Mouse (Mus musculus) embryonic facial prominence, embryonic 10.5 days (tissue): ENCODE data around the gene Rsad1. TPM values are rescaled to one million over a fixed set of nuclear protein-coding genes. Genes with fewer than 3 reads are reported as not detected.

Experiments used
- DNase-seq: peaks from one replicate; pipeline ENCODE4 v3.0.0-alpha.2; 2017; ENCODE audit warnings: low spot score
- H3K27ac ChIP-seq: fragments of 300-500 bp; sonication (generic); replicated peaks from 2 replicates; pipeline ENCODE4 v1.5.1; 2016; ENCODE audit warnings: mild to moderate bottlenecking
- H3K27me3 ChIP-seq: fragments of 300-500 bp; sonication (generic); replicated peaks from 2 replicates; pipeline ENCODE4 v1.6.1; 2016; ENCODE audit warnings: low read depth, mild to moderate bottlenecking; ENCODE audit not compliant: poor library complexity, severe bottlenecking
- H3K36me3 ChIP-seq: fragments of 300-500 bp; sonication (generic); replicated peaks from 2 replicates; pipeline ENCODE4 v1.6.1; 2016; ENCODE audit warnings: mild to moderate bottlenecking, moderate library complexity
- H3K4me1 ChIP-seq: fragments of 300-500 bp; sonication (generic); 2 replicates; pipeline ENCODE4 v1.6.1; 2016
- H3K4me3 ChIP-seq: fragments of 300-500 bp; sonication (generic); 2 replicates; pipeline ENCODE4 v1.5.1; 2016; ENCODE audit warnings: mild to moderate bottlenecking, moderate library complexity
- H3K9me3 ChIP-seq: fragments of 300-500 bp; sonication (generic); 2 replicates; pipeline ENCODE4 v1.6.1; 2016; ENCODE audit warnings: mild to moderate bottlenecking
- WGBS: fragments of 180-500 bp; shearing (Covaris S2); methylation state at CpG from one replicate; pipeline ENCODE4 v1.1.7; 2016; 5-methylcytosine and 5-hydroxymethylcytosine counted together
- polyA plus RNA-seq: library from polyadenylated mRNA; unstranded; fragments of >200 nt; fragmentation: Nextera tagmentation; extraction: Ambion mirVana; gene quantifications from 2 replicates; pipeline ENCODE4 v1.2.1, GENCODE M21; 2016

Gene Rsad1
- polyA plus RNA-seq, 1 experiment from 2014 or later: 5.1 TPM

DNA sequence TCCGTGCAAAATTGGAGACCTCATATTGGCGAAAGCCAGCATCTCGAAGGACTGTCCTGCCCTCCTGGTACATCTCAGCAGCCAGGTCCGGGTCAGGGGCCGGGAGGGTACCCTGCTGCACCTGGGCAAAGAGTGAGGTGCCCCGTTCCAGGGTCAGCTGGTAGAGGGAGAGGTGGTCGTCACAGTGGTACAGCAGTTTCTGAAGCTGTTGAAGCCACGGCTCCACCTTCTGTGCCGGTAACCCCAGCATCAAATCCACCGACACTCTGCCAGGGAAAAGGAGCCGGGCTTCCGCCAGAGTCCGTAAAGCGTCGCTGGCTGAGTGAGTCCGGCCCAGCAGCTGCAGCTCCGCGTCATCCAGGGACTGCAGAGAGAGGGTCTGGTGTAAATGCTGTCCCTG, 4.6 kb downstream of the Rsad1 start:
- peak; percentile 41 for DNase-seq
- H3K27ac ChIP-seq: no peak overlapping the region
- peak overlapping the region; percentile 34 for H3K4me3 ChIP-seq
- no peaks in the 10 kb centered on the region for H3K27me3 ChIP-seq
- peaks cover 26% of the 10 kb centered on the region for H3K4me1 ChIP-seq
- 52% methylated on average over 18 of the region's 18 CpGs for WGBS
- H3K9me3 ChIP-seq: no peaks in the 10 kb centered on the region
- H3K36me3 ChIP-seq: peaks cover 17% of the 10 kb centered on the region

DNA sequence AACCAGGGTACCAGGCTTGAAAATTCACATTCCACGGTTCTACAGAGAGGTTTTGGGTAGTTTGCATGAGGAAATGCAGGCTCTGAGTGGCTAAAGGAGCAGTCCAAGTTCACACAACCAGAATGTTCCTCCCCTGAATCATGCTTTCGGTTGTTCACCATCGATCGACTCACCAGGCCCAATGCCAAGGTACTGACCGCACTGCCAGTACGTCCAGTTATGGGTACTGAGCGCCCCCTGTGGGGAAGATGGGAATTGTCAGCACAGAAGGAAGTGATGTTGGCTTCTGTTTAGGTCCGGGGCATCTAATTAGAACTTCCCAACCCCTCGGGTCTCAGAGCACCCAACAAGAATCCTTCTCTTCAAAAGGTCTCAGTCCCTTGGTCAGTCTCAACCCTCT, 5.1 kb downstream of the Rsad1 start:
- peak; percentile 75 for DNase-seq
- H3K36me3 ChIP-seq: peaks cover 17% of the 10 kb centered on the region
- H3K27ac ChIP-seq: no peak overlapping the region
- H3K4me3 ChIP-seq: peak overlapping the region; percentile 34
- no peaks in the 10 kb centered on the region for H3K27me3 ChIP-seq
- no peaks in the 10 kb centered on the region for H3K9me3 ChIP-seq
- peaks cover 26% of the 10 kb centered on the region for H3K4me1 ChIP-seq
- 41% methylated on average over 9 of the region's 9 CpGs for WGBS

DNA sequence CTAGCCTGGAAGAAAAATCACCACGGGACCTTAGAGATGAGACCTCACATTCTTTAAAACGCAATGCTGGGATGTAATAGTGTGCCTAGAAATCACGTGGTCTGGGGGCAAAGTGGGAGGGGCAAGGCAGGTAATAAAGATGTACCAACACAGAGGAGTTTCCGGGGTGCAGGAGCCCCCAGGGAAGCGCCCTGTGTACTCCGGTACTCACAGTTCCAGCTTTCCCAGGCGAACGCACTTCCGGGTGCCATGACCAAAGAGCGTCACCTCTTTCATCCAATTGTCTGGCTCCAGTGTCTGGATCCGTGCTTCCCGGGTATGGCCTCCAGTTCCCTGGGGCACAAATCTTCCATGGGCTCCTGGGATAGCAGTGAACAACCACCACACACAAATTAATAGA, 5.7 kb downstream of the Rsad1 start:
- Histone ChIP-seq H3K4me3 (no peak overlapping the region), H3K27me3 (no peaks in the 10 kb centered on the region), H3K4me1 (peaks cover 23% of the 10 kb centered on the region), H3K27ac (no peak overlapping the region), H3K36me3 (peaks cover 17% of the 10 kb centered on the region), H3K9me3 (no peaks in the 10 kb centered on the region)
- no peak for DNase-seq
- 84% methylated on average over 12 of the region's 12 CpGs for WGBS

- Histone ChIP-seq H3K36me3 (peaks cover 17% of the 10 kb centered on the region), H3K27ac (no peak overlapping the region), H3K27me3 (no peaks in the 10 kb centered on the region), H3K9me3 (no peaks in the 10 kb centered on the region), H3K4me1 (peaks cover 19% of the 10 kb centered on the region), H3K4me3 (no peak overlapping the region)
- no peak for DNase-seq
- WGBS: 85% methylated on average over 4 of the region's 4 CpGs
Measured at GRCm38 (mm10) chr11:94542400-94542799, 6.7 kb downstream of the Rsad1 start.

GRCm38 (mm10) chr11:94539761-94540160, 9.3 kb downstream of the Rsad1 start:
- H3K27ac ChIP-seq: no peak overlapping the region
- no peaks in the 10 kb centered on the region for H3K9me3 ChIP-seq
- no peaks in the 10 kb centered on the region for H3K27me3 ChIP-seq
- H3K4me3 ChIP-seq: no peak overlapping the region
- DNase-seq: no peak
- WGBS: 81% methylated on average over 7 of the region's 7 CpGs
- peaks cover 17% of the 10 kb centered on the region for H3K36me3 ChIP-seq
- H3K4me1 ChIP-seq: peaks cover 18% of the 10 kb centered on the region

DNA sequence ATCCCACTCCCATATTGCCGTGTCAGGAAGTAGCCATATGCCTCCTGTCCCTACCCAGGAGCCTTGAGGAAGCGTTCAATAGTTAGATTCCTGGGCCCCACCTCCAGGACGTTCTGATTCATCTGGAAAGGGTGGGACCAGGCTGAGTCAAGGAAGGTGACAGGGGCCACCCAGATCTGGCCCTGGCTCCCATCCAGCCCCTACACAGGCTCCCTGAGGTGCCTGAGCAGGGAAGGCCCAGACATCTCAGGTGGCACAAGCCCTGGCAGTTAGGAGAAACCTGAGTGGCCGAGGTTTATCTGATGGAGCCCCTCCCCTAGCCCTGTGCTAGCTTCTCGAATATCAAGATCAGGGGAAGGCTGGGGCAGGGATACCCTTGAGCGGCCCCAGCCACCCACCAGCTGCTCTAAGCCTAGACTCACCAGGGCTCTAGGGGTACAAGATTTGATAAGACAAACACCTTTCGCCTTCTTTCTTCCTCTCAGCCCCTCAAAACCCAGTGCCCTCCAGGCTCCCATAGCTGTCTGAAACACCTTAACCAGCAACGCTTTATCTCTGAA, 10.2 kb downstream of the Rsad1 start:
- Histone ChIP-seq H3K36me3 (peaks cover 17% of the 10 kb centered on the region), H3K27me3 (no peaks in the 10 kb centered on the region), H3K9me3 (no peaks in the 10 kb centered on the region), H3K4me3 (no peak overlapping the region), H3K27ac (no peak overlapping the region), H3K4me1 (peaks cover 8% of the 10 kb centered on the region)
- no peak for DNase-seq
- WGBS: 61% methylated on average over 8 of the region's 8 CpGs

DNA sequence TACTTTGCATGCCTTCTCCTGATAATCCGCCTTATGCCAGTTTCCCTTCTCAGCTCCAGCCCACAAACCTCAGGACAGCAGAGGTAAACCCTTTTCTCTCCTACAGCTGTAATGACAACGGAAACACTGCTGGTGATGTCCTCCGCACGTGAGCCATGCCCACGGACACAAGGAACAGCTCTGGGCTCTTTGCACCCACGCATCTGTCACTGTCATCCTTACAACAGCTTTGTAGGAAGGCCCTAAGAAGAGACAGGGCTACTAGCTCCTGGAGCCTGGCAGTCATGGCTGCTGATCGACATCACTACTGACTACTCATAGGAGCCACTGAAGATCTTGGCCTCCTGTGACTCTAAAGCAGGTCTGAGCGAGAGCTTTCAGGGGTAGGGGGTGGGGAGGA, 15.9 kb downstream of the Rsad1 start:
- no peak for DNase-seq
- 81% methylated on average over 8 of the region's 8 CpGs for WGBS

DNA sequence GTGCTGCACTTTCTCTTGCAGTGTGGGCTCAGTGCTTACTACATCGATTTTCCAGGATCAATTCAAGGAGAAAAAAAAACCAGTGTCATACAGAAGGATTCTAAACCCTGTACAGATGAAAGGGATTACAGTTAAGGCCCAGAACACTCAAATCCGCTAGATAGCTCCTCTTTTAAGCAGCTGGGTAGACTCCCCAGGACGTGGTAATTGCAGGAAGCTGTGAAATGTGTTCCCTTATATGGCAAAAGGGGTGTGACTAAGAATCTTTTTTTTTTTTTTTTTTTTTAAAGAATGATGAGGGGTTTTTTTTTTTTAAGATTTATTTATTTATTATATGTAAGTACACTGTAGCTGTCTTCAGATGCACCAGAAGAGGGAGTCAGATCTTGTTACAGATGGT, 20.2 kb downstream of the Rsad1 start:
- Histone ChIP-seq H3K27me3 (no peaks in the 10 kb centered on the region), H3K4me1 (peaks cover 30% of the 10 kb centered on the region), H3K9me3 (no peaks in the 10 kb centered on the region), H3K4me3 (no peak overlapping the region), H3K36me3 (no peaks in the 10 kb centered on the region), H3K27ac (no peak overlapping the region)
- 49% methylated on average over 3 of the region's 3 CpGs for WGBS
- DNase-seq: no peak

More for the DNA sequence above, 15.9 kb downstream of the Rsad1 start:
- Histone ChIP-seq H3K9me3 (no peaks in the 10 kb centered on the region), H3K27me3 (no peaks in the 10 kb centered on the region), H3K4me1 (peaks cover 6% of the 10 kb centered on the region), H3K4me3 (no peak overlapping the region), H3K36me3 (no peaks in the 10 kb centered on the region), H3K27ac (no peak overlapping the region)

DNA sequence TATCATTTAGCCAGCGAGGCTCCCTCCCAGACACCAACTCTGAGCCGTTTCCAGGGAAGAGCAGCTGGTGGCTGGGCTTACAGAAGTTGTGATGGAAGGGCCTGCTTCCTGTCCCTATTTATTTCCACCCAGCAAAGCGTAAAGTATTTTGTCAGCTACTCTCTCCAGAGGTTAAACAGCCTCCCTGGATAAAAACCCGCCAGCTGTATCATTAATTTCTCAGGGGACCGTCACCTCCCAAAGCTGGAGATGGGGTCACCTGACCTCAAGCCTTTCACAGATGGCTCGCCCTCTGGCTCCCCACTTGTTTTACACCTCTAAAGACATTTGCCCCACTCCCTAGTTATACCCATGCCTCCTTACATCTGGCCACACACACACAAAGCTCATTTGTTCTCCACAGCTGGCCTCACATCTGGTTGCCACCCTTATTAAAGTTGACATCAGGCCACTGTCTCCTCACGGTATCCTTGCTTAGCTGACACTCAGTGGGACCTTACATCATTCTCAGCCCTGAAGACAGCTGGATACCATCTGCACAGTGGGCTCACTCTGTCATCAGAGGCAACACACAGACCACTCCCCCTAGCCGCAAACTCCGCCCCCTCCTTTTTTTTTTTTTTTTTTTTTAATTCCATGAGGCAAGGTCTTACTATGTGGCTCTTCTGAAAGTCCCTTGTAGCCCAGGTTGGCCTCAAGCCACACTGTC, 22.7 kb downstream of the Rsad1 start:
- WGBS: 33% methylated on average over 9 of the region's 9 CpGs
- DNase-seq: peak; percentile 69
- Histone ChIP-seq H3K4me3 (no peak overlapping the region), H3K36me3 (no peaks in the 10 kb centered on the region), H3K27me3 (peaks cover 12% of the 10 kb centered on the region; the same call in 1 of the 2 replicates), H3K4me1 (peaks cover 31% of the 10 kb centered on the region), H3K27ac (0 out of 2 replicates have a peak overlapping the region, but pooled peaks have one; percentile 24), H3K9me3 (no peaks in the 10 kb centered on the region)

DNA sequence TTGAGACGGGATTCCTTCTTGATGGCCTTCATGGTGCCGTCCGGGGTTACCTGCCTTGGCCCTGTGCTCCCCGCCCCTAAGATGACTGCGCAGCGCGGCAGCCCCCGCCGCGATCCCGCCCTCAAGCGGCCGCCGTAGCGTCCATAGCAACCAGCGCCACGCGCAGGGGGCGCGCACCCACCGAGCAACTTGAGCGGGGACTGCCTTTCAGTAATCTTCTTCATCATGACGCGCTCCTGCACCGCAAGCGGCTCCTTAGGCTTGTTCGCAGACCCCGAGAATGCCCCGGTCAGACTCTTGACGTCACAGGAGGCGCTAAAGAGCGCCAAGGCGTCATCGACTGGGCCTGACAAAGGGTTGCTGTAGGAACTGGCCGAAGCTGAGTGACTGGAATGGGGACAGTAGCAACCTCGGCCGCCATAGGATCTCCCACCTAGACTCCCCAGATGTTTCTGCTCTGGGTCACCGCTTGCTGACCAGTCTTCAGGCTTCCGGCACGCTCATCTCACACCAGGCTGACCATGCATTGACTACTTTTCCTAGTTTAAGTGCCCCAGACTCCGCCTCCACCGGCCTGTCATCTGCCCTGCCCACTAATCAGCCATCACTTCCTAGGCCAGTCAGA, 27.7 kb downstream of the Rsad1 start, which contains the start of gene Mycbpap:
TSS of gene Mycbpap (minus strand) at position 524 of the 625 bp plus-strand sequence.
- peaks cover 12% of the 10 kb centered on the region; the same call in 1 of the 2 replicates for H3K27me3 ChIP-seq
- peak within 1 kb of the TSS; percentile 86 for H3K27ac ChIP-seq
- peaks cover 44% of the 10 kb centered on the region for H3K4me1 ChIP-seq
- H3K36me3 ChIP-seq: no peaks in the 10 kb centered on the region
- under 1% methylated on average over 42 of the region's 42 CpGs for WGBS
- no peaks in the 10 kb centered on the region for H3K9me3 ChIP-seq
- peak within 1 kb of the TSS; percentile 67 for H3K4me3 ChIP-seq
- DNase-seq: peak; percentile 80

- 69% methylated on average over 9 of the region's 9 CpGs for WGBS
- DNase-seq: no peak
- H3K4me3 ChIP-seq: no peak overlapping the region
Measured at GRCm38 (mm10) chr11:94513452-94513851, 35.6 kb downstream of the Rsad1 start.

GRCm38 (mm10) chr11:94508976-94509375, 40.1 kb downstream of the Rsad1 start:
- H3K36me3 ChIP-seq: no peaks in the 10 kb centered on the region
- 0 out of 2 replicates have a peak, but pooled peaks cover 2% of the 10 kb centered on the region for H3K9me3 ChIP-seq
- H3K27ac ChIP-seq: no peak overlapping the region
- H3K27me3 ChIP-seq: no peaks in the 10 kb centered on the region
- peaks cover 8% of the 10 kb centered on the region; the same call in 1 of the 2 replicates for H3K4me1 ChIP-seq
- WGBS: 93% methylated on average over 10 of the region's 10 CpGs
- no peak for DNase-seq
- H3K4me3 ChIP-seq: no peak overlapping the region

More at GRCm38 (mm10) chr11:94513452-94513851, 35.6 kb downstream of the Rsad1 start:
- Histone ChIP-seq H3K27ac (no peak overlapping the region), H3K9me3 (0 out of 2 replicates have a peak, but pooled peaks cover 2% of the 10 kb centered on the region), H3K27me3 (no peaks in the 10 kb centered on the region), H3K36me3 (no peaks in the 10 kb centered on the region), H3K4me1 (peaks cover 9% of the 10 kb centered on the region; the same call in 1 of the 2 replicates)
